Mouse (Mus musculus) MEL (cell line): ENCODE results near the gene Gm20388. TPM values are rescaled to one million over a fixed set of nuclear protein-coding genes. Genes with fewer than 3 reads are reported as not detected.

Source experiments
- DNase-seq: peaks from one replicate; pipeline ENCODE4 v3.0.0; 2011; ENCODE audit warnings: low read depth, low spot score
- H3K27ac ChIP-seq: 2 replicates; pipeline ENCODE4 v1.5.1; 2012; ENCODE audit warnings: low read depth, mild to moderate bottlenecking, control low read depth, low read length, moderate library complexity; ENCODE audit not compliant: control insufficient read depth
- H3K27me3 ChIP-seq, 2 experiments: fragments of 150-350 bp in 1 of 2; sonication (generic) in 1 of 2; 2 replicates each; pipeline ENCODE4 v1.6.1; 2012; ENCODE audit warnings: low read length in 2 of 2, mild to moderate bottlenecking in 2 of 2, improper control_type of control experiment in 1 of 2, moderate library complexity in 1 of 2; ENCODE audit not compliant: insufficient read depth in 2 of 2, control insufficient read depth in 1 of 2
- H3K36me3 ChIP-seq, 2 experiments: 2 replicates each; pipeline ENCODE4 v1.6.1; 2012 to 2014; ENCODE audit warnings: low read length in 2 of 2, improper control_type of control experiment in 1 of 2, inconsistent platforms in 1 of 2, mild to moderate bottlenecking in 1 of 2; ENCODE audit not compliant: insufficient read depth in 2 of 2, control insufficient read depth in 1 of 2
- H3K4me1 ChIP-seq, 2 experiments: fragments of 150-350 bp in 1 of 2; sonication (generic) in 1 of 2; 2 replicates each; pipeline ENCODE4 v1.6.1; 2012; ENCODE audit warnings: low read length in 2 of 2, improper control_type of control experiment in 1 of 2, mild to moderate bottlenecking in 1 of 2; ENCODE audit not compliant: insufficient read depth in 2 of 2, control insufficient read depth in 1 of 2
- H3K4me3 ChIP-seq, 2 experiments: fragments of 150-350 bp in 1 of 2; sonication (generic) in 1 of 2; 2 replicates each; pipeline ENCODE4 v1.5.1; 2012; ENCODE audit warnings: low read depth in 2 of 2, low read length in 2 of 2, mild to moderate bottlenecking in 2 of 2, moderate library complexity in 2 of 2, control low read depth in 1 of 2, improper control_type of control experiment in 1 of 2; ENCODE audit not compliant: control insufficient read depth in 1 of 2, insufficient read depth in 1 of 2
- H3K79me2 ChIP-seq: 2 replicates; pipeline ENCODE4 v1.6.1; 2012; ENCODE audit warnings: mild to moderate bottlenecking, low read length, moderate library complexity; ENCODE audit not compliant: control insufficient read depth, poor library complexity, insufficient read depth
- H3K9ac ChIP-seq: 2 replicates; pipeline ENCODE4 v1.6.1; 2012; ENCODE audit warnings: low read depth, mild to moderate bottlenecking, control low read depth, low read length, moderate library complexity; ENCODE audit not compliant: control insufficient read depth, poor library complexity, severe bottlenecking
- H3K9me3 ChIP-seq: fragments of 150-350 bp; sonication (generic); replicated peaks from 2 replicates; pipeline ENCODE4 v1.6.1; 2012; ENCODE audit warnings: mild to moderate bottlenecking, low read length, improper control_type of control experiment, moderate library complexity; ENCODE audit not compliant: insufficient read depth
- CTCF ChIP-seq, 3 experiments: IDR thresholded peaks in 2 of 3; conservative IDR thresholded peaks in 1 of 3; 2 replicates each; pipeline ENCODE4 v1.5.1; 2011 to 2012; ENCODE audit warnings: low read length in 3 of 3, low read depth in 2 of 3, mild to moderate bottlenecking in 2 of 3, improper control_type of control experiment in 1 of 3, inconsistent platforms in 1 of 3, mixed read lengths in 1 of 3, moderate library complexity in 1 of 3; ENCODE audit not compliant: control insufficient read depth in 1 of 3, insufficient read depth in 1 of 3, poor library complexity in 1 of 3, severe bottlenecking in 1 of 3
- E2F4 ChIP-seq: IDR thresholded peaks from 2 replicates; pipeline ENCODE4 v1.6.1; 2011; ENCODE audit warnings: low read depth, low read length, improper control_type of control experiment, borderline replicate concordance
- ELF1 ChIP-seq: IDR thresholded peaks from 2 replicates; pipeline ENCODE4 v1.6.1; 2014; ENCODE audit warnings: low read depth, mild to moderate bottlenecking, inconsistent platforms, low read length, improper control_type of control experiment, moderate library complexity
- EP300 ChIP-seq, 2 experiments: IDR thresholded peaks; 2 replicates each; pipeline ENCODE4 v1.6.1; 2011; ENCODE audit warnings: improper control_type of control experiment in 2 of 2, low read length in 2 of 2, low read depth in 1 of 2, mild to moderate bottlenecking in 1 of 2
- GABPA ChIP-seq: IDR thresholded peaks from 2 replicates; pipeline ENCODE4 v1.6.1; 2012; ENCODE audit warnings: low read depth, mild to moderate bottlenecking, inconsistent platforms, low read length, improper control_type of control experiment, moderate library complexity
- GATA1 ChIP-seq: IDR thresholded peaks from 2 replicates; pipeline ENCODE4 v1.6.1; 2011; ENCODE audit warnings: low read depth, low read length, improper control_type of control experiment
- HCFC1 ChIP-seq: IDR thresholded peaks from 2 replicates; pipeline ENCODE4 v1.6.1; 2012; ENCODE audit warnings: low read depth, mild to moderate bottlenecking, inconsistent platforms, low read length, improper control_type of control experiment, moderate library complexity
- JUND ChIP-seq: IDR thresholded peaks from 2 replicates; pipeline ENCODE4 v1.6.1; 2011; ENCODE audit warnings: low read depth, mild to moderate bottlenecking, improper control_type of control experiment, low read length
- KAT2A ChIP-seq: conservative IDR thresholded peaks from 2 replicates; pipeline ENCODE4 v1.6.1; 2012; ENCODE audit warnings: low read depth, low read length, improper control_type of control experiment, inconsistent platforms
- MAZ ChIP-seq: IDR thresholded peaks from 2 replicates; pipeline ENCODE4 v1.6.1; 2012; ENCODE audit warnings: low read depth, mild to moderate bottlenecking, inconsistent platforms, low read length, improper control_type of control experiment
- MYB ChIP-seq: IDR thresholded peaks from 2 replicates; pipeline ENCODE4 v1.6.1; 2011; ENCODE audit warnings: mild to moderate bottlenecking, low read depth, low read length, improper control_type of control experiment
- NELFE ChIP-seq: IDR thresholded peaks from 2 replicates; pipeline ENCODE4 v1.6.1; 2011; ENCODE audit warnings: low read depth, low read length, improper control_type of control experiment
- POLR2AphosphoS2 ChIP-seq: IDR thresholded peaks from 2 replicates; pipeline ENCODE4 v1.6.1; 2011; ENCODE audit warnings: low read length, improper control_type of control experiment
- POLR2AphosphoS5 ChIP-seq: IDR thresholded peaks from 2 replicates; pipeline ENCODE4 v1.6.1; 2012; ENCODE audit warnings: low read depth, borderline replicate concordance, mild to moderate bottlenecking, inconsistent platforms, low read length, moderate library complexity, mixed read lengths
- RAD21 ChIP-seq: IDR thresholded peaks from 2 replicates; pipeline ENCODE4 v1.6.1; 2011; ENCODE audit warnings: mild to moderate bottlenecking, low read depth, low read length, improper control_type of control experiment
- TCF12 ChIP-seq: IDR thresholded peaks from 2 replicates; pipeline ENCODE4 v1.6.1; 2014; ENCODE audit warnings: low read depth, mild to moderate bottlenecking, inconsistent platforms, low read length, improper control_type of control experiment, moderate library complexity
- USF1 ChIP-seq: IDR thresholded peaks from 2 replicates; pipeline ENCODE4 v1.6.1; 2014; ENCODE audit warnings: low read depth, mild to moderate bottlenecking, inconsistent platforms, low read length, improper control_type of control experiment, moderate library complexity
- USF2 ChIP-seq, 2 experiments: IDR thresholded peaks; 2 replicates each; pipeline ENCODE4 v1.6.1; 2011 to 2012; ENCODE audit warnings: improper control_type of control experiment in 2 of 2, low read length in 2 of 2, borderline replicate concordance in 1 of 2, inconsistent platforms in 1 of 2, low read depth in 1 of 2, mild to moderate bottlenecking in 1 of 2; ENCODE audit not compliant: insufficient read depth in 1 of 2
- ZC3H11A ChIP-seq: IDR thresholded peaks from 2 replicates; pipeline ENCODE4 v1.6.1; 2012; ENCODE audit warnings: low read depth, mild to moderate bottlenecking, inconsistent platforms, low read length, improper control_type of control experiment
- polyA plus RNA-seq, 2 experiments: library from polyadenylated mRNA; stranded (reverse) in 1 of 2; unstranded in 1 of 2; fragments of >175 nt in 1 of 2; fragments of >200 nt in 1 of 2; gene quantifications; 2 replicates each; pipeline versions ENCODE4 v1.2.1 to v1.2.4; 2012; ENCODE audit warnings: low replicate concordance in 2 of 2, low read depth in 1 of 2; ENCODE audit not compliant: insufficient read length in 2 of 2, insufficient read depth in 1 of 2, missing spikeins in 1 of 2
- total RNA-seq: library from RNA; depleted of rRNA; stranded (reverse); fragments of 300-350 nt; gene quantifications from 2 replicates; pipeline ENCODE4 v1.2.3, GENCODE M21; 2012

Gene Gm20388
- total and polyA plus RNA-seq, 3 experiments: 11.1 to 17.8 TPM; not detected in 1

DNA sequence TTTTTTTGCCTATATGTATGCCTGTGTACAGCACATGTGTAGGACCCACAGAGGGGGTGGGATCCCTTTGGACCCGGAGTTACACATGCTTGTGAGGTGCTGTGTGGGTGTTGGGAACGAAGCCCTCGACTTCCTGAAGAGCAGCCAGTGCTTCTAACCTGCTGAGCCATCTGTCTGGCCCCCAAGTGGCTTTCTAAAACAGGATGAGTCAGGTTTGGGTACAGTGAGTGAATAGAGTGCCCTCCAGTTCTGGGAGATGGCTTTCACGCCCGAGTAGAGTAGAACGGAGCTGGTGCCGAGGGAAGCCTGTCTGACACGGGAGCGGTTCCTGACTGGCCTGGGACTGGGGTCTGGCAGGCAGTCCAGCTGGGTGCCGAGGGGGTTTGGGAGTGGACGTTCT, 3588.9 kb downstream of the Gm20388 start:
- Histone ChIP-seq H3K9ac (no peak overlapping the region), H3K4me3 (no peak overlapping the region), H3K4me1 (no peaks in the 10 kb centered on the region), H3K27me3 (no peaks in the 10 kb centered on the region), H3K79me2 (no peaks in the 10 kb centered on the region), H3K36me3 (peaks cover 0 to 20% of the 10 kb centered on the region in 2 experiments; a peak in 2 of 4 replicates), H3K27ac (no peak overlapping the region), H3K9me3 (no peaks in the 10 kb centered on the region)
- TF ChIP-seq RAD21 (no peak), TCF12 (no peak), EP300 (IDR thresholded peaks at IDR 0.05; ENCODE audit: low read depth in 1 of 2, low read length in 2 of 2) (no peak), USF1 (no peak), POLR2AphosphoS5 (no peak), E2F4 (no peak), JUND (no peak), KAT2A (no peak), MYB (no peak), CTCF (IDR thresholded peaks at IDR 0.05 in 2 of 3, conservative IDR thresholded peaks at IDR 0.05 in 1 of 3; ENCODE audit: control insufficient read depth in 1 of 3, insufficient read depth in 1 of 3, low read depth in 2 of 3, low read length in 3 of 3, poor library complexity in 1 of 3, severe bottlenecking in 1 of 3) (no peak), HCFC1 (no peak), MAZ (no peak), GABPA (no peak), ELF1 (no peak), GATA1 (no peak), NELFE (no peak), USF2 (IDR thresholded peaks at IDR 0.05; ENCODE audit: borderline replicate concordance in 1 of 2, insufficient read depth in 1 of 2, low read depth in 1 of 2, low read length in 2 of 2) (no peak), ZC3H11A (no peak), POLR2AphosphoS2 (no peak)
- no peak for DNase-seq

DNA sequence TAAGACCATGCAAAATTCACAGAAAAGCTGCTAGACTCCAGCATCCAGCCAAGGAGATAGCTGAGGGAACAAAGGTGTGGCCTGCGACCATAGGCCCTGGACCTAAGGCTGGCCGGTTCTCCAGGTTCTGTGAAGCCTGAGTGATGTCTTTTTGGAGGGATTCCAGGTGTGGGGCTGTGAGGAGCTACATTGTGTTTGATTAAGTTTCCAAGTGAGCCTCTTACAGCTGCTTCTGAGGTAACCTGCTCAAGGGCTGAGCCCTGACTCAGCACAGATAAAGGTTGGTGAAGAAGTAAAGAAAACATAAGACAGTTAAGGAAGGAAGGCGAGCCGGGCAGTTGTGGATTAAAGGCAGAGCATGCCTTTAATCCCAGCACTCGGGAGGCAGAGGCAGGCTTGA, 3591.6 kb downstream of the Gm20388 start:
- no peaks in the 10 kb centered on the region for H3K27me3 ChIP-seq
- H3K36me3 ChIP-seq: peaks cover 0 to 11% of the 10 kb centered on the region in 2 experiments; a peak in 2 of 4 replicates
- no peak for DNase-seq
- H3K4me3 ChIP-seq: no peak overlapping the region
- H3K9ac ChIP-seq: no peak overlapping the region
- TF ChIP-seq JUND (no peak), USF1 (no peak)
- H3K79me2 ChIP-seq: no peaks in the 10 kb centered on the region
- H3K9me3 ChIP-seq: no peaks in the 10 kb centered on the region
- no peak overlapping the region for H3K27ac ChIP-seq
- H3K4me1 ChIP-seq: no peaks in the 10 kb centered on the region
